ENCODE assay signal across 15 mouse cellular contexts in genomic region chr2:51055339-51055738, GRCm38 (mm10).
"Had no signal": no experiment of that assay in that cellular context is flagged by ENCODE, and none has a peak within 500 bp of the region (broad histone marks: within the 10 kb centered on the region; RNA-seq: fewer than 3 reads in every experiment).

No protein-coding gene starts in this region.

- H3K36me3 ChIP-seq: limb, embryonic 13.5 days; liver, embryonic 13.5 days; midbrain, embryonic 10.5 days; midbrain, embryonic 15.5 days; neural tube, embryonic 13.5 days had no signal

- H3K9me3 ChIP-seq: limb, embryonic 13.5 days; liver, embryonic 13.5 days; midbrain, embryonic 10.5 days; midbrain, embryonic 15.5 days; neural tube, embryonic 13.5 days had no signal

- H3K4me3 ChIP-seq: layer of hippocampus, adult 2 months; limb, embryonic 13.5 days; liver, embryonic 13.5 days; midbrain, embryonic 10.5 days; midbrain, embryonic 15.5 days; neural tube, embryonic 13.5 days had no signal

- ATAC-seq: inflammation-experienced regulatory T-cells, adult 6 months; lung, postnatal 0 days; midbrain, embryonic 15.5 days had no signal

- H3K27ac ChIP-seq: layer of hippocampus, adult 2 months; limb, embryonic 13.5 days; midbrain, embryonic 15.5 days; neural tube, embryonic 13.5 days had no signal

- H3K27me3 ChIP-seq: limb, embryonic 13.5 days; liver, embryonic 13.5 days; midbrain, embryonic 15.5 days; neural tube, embryonic 13.5 days had no signal

- H3K4me2 ChIP-seq: limb, embryonic 13.5 days; liver, embryonic 13.5 days; midbrain, embryonic 15.5 days; neural tube, embryonic 13.5 days had no signal

- H3K9ac ChIP-seq: limb, embryonic 13.5 days; liver, embryonic 13.5 days; midbrain, embryonic 15.5 days; neural tube, embryonic 13.5 days had no signal

- DNase-seq: liver, embryonic 13.5 days; lung, adult 18-20 months; lung, postnatal 4 days; retina, postnatal 1 day; right cerebral cortex, postnatal 4 days; spleen, adult 18-20 months; thymus, adult 2 months; thymus, postnatal 25 days had no signal
